Mouse (Mus musculus): Measurements from ENCODE around the gene Cetn3. TPM values are rescaled to one million over a fixed set of nuclear protein-coding genes. Genes with fewer than 3 reads are reported as not detected.

Gene Cetn3
- polyA plus RNA-seq, 2 experiments from 2014 or later, result 178 to 181 TPM

DNA sequence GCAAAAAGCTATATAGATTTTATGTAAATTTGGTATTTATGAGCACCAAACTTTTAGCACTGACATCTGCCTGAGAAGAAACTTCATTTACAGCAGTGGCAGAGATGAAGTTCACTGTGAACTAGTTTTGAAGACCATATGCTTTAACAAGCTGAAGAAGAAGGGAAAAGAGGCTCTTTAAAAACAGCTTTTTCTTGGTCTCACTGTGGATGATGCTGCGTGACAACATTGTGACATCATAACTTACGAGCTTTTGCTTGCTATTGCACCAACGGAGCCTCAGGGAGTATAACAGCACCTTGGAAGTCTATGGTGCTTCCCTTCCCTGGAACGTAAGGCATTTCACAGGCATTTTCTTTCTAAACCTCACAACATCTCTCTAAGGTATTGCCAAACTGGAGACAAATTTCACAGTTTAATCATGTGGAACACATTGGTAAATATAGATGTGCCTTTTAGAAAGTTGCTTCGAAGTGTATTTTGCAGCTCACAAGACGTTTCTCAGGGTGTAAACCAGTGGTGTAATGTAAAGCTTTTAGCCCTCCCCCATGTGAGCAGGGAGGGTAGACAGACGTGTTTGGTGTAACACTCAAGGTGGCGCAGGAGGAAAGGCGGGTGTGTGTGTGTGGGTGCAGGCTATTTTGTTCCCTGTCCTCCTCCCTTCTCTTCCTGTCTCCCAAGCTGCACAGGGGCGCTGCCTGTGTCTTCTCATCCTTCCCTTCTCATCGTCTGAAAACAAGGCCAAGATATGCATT lies 41.9 kb downstream of the Cetn3 start:
- no peak for ATAC-seq

DNA sequence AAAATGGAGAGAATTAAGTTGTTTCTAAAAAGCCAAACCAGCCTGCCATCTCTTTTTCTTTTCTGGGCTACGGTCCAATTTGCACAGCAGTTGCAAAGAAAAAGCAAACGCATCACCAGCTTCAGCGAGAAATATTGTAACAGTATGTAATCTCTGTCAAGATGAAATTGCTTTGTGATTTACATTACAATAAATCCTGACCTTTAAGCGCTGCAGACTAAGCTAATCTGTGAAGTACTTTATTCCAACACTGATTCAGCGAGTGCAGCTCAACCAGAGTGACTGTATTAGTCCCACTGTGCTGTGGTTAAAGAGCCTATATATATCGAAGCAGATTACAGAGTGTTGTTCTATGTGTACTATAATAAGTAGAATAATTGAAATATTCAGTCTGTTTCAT lies 45.6 kb downstream of the Cetn3 start:
- ATAC-seq, result no peak

DNA sequence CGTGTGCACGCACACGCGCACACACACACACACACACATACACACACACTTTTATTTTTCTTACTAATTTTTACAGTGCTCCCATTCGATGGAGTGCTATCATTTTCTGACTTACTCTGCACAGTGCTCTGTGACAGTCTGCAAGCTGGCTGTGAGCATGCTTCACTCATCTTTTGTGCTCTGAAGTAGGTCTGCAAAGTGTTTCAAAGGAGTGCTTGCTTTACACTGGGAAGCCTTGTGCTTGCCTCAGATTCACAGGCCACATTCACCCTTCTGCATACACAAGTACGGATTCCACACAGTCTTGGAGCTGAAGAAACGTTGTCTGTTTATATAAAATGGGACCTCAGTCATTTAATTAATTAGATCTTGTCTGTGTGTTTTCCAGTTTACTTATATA lies 49.0 kb downstream of the Cetn3 start:
- no peak for ATAC-seq

DNA sequence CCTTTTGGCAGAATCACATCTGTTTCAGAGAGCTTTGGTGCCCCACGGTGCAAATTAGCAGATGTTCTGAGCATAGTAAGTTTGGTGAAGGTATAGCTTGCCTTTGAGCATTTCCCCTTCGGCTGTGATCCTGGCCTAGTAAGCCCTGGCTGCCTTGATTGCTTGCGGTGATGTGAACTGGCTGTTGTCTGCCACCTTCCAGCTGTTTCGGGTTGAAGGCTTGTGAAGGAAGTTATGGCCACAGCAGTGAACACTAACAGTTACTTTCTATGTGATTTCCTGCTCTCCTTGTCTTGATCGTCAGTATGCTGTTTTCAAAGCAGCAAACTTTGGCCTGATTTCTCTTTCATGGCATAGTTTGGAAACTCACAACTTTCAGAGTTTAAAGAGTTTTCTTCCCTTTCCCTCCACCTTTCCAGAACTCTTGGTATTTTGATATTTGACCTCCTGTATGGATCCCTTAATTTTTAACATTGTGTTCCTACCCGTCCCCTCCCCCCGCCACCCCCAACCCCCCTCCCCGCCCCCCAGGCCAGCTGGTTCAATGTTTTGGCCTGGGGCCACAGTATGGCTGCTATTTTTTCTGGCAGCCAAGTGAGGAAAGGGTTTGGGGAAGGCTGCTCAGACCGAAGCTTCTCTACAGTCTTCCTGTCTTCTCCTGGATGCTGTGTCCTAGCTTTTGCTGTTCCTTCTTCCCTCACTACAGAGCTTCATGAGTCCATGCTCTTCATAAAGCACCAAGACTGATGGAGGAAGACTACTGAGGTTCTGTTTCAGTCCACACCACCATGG lies 53.7 kb downstream of the Cetn3 start:
- no peak for ATAC-seq

DNA sequence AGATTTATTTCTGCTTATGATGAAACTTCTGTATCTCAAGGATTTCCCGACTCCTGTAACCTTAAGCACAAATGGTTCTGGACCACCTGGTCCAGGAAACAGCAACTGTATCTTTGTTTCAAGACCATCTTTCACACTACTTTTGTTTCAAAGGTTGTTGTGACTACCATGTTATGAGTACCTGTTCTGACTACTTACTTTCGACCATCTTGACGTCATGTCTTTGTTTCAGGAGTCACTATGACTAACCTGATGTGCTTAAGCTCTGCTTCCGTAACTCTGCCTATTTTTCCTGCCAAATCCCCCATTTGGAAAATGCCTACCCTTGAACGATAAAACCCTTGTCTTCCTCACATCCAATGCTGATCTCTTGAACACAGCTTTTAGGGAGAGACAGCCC lies 55.1 kb downstream of the Cetn3 start:
- no peak for ATAC-seq

DNA sequence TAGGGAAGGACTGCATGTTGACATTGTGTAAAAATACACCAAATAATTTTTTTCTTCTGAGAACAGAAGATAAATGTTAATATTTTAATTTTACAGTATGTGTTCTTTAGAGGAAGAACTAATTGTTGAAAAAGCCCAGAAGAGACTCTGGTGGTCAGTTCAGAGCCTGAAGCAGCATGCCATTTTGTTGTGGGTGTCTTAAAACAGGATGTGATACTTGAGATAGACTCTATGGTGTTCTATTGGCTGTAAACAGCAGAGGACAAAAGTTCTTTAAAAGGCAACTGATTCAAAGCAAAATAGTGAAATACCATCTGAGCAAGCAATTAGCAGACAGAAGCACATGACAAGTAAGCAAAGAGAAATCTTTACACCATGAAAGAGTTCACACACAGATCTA lies 56.1 kb downstream of the Cetn3 start:
- ATAC-seq, result no peak

DNA sequence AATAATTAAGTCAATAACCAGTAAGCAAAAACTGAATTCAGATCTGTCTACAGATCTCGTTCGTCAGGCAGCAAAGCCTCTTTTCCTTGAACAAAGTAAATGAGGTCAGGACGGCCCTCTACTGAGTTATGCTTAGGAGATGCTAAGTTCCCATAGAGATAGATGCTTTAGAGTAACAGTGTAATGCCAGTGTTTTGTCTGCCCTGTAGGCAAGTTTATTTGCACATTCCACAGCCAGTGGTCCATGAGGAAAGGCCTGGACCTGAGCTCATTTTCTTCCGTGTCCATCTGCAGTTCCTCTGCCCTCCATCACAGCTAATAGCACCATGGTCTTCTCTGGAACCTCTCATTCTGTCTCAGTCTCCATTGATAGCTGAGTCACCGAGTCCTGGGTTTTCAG lies 57.4 kb downstream of the Cetn3 start:
- no peak for ATAC-seq

DNA sequence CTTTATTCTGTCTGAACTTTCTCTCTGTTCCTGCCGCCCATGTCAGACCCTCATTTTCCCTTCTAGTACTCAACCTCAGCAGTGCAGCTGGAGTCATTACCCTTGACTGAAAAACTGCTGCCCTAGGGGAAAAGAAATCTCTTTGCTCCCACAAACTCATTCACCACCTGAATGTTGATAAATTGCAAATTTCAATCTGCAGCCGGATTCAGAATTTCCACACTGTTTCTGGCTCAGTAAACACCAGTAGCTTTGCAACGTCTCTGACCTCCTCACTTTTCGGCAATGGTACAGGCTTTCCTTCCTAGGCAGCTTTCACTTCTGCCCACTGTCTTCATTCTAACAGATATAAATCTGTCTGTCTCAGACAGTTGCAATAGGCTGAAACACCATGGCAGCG lies 57.8 kb downstream of the Cetn3 start:
- no peak for ATAC-seq

DNA sequence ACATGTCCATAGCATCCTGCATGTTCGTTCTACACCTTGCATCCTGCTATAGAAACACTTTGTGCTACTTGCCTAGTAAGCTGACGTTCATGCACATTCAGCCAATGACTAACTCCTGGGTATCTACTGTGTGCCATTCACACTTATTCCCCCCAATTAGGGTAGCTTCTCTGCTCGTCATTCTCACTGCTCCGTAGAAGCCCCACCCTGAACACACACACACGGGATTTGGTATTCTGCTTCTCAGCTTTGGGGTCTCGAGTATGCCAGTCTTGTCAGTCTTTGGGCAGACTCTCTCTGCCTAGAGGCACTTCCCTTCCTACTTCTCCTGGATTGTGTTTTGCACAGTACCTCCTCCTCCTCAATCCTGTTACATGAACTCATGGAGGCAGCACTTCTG lies 59.4 kb downstream of the Cetn3 start:
- no peak for ATAC-seq

Other genes with a start within 250 kb of the Cetn3 start
- gene Adgrv1, start 149.9 kb upstream of the Cetn3 start, polyA plus RNA-seq (2017; shearing (Covaris generic)), result not detected
- gene Lysmd3, start 125.4 kb upstream of the Cetn3 start, polyA plus RNA-seq (2017; shearing (Covaris generic)), result 10 to 100 TPM; 17.1 to 23.7 TPM
- 1 to 10 TPM; 6.8 to 8.4 TPM for gene Polr3g, start 72.1 kb upstream of the Cetn3 start, polyA plus RNA-seq (2017; shearing (Covaris generic))
- gene Mblac2, start 71.7 kb upstream of the Cetn3 start, polyA plus RNA-seq (2017; shearing (Covaris generic)), result 10 to 100 TPM in 1 of 2 experiments, 1 to 10 TPM in 1; 9.6 to 14.8 TPM

All from CD4-positive, CD25-positive, alpha-beta regulatory T cell, adult 4 months (primary cell).